Mouse (Mus musculus) olfactory bulb, adult 2 months (tissue): ENCODE results near the gene Rnd2.

Experiments
- CTCF ChIP-seq: fragments of 200-500 bp; IDR thresholded peaks from 2 replicates; pipeline ENCODE4 v1.5.1; 2012; ENCODE audit warnings: low read depth, mild to moderate bottlenecking, low read length, moderate library complexity; ENCODE audit not compliant: insufficient read depth
- POLR2A ChIP-seq: fragments of 200-500 bp; IDR thresholded peaks from 2 replicates; pipeline ENCODE4 v1.6.1; 2012; ENCODE audit warnings: mild to moderate bottlenecking, low read depth, low read length, moderate library complexity; ENCODE audit not compliant: insufficient read depth

DNA sequence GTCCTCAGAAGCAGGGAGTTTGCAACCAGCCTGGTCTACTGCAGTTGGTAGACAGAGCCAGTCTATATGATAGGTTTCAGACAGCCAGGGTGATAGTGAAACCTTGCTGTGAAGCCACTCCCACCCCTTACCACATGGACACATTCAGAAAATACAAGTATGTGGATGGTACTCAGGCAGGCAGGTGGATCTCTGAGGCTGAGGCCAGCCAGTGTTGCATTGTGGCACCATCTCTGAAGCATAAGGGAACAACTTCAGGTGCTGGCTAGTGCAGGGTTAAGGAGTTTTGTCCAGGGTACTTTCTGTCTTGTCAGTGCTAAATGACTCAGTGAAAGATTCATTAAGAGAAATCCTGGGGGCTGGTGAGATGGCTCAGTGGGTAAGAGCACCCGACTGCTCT is 18.5 kb upstream of the Rnd2 start:
- no peak for TF ChIP-seq POLR2A
- TF ChIP-seq CTCF: no peak
